Mouse (Mus musculus) embryonic facial prominence, embryonic 12.5 days (tissue): ENCODE data around the gene Itgb1bp1. TPM values are rescaled to one million over a fixed set of nuclear protein-coding genes. Genes with fewer than 3 reads are reported as not detected.

Experiments
- ATAC-seq: fragments of 200-750 bp; cut with Nextera tagmentation; 2 replicates; pipeline ENCODE4 v1.8.0; 2017; ENCODE audit not compliant: insufficient number of reproducible peaks, insufficient read depth, low FRiP score, low TSS enrichment
- H3K27ac ChIP-seq: fragments of 300-500 bp; sonication (generic); 2 replicates; pipeline ENCODE4 v1.5.1; 2016; ENCODE audit warnings: mild to moderate bottlenecking
- H3K27me3 ChIP-seq: fragments of 300-500 bp; sonication (generic); 2 replicates; pipeline ENCODE4 v1.6.1; 2016; ENCODE audit warnings: mild to moderate bottlenecking, moderate library complexity
- H3K36me3 ChIP-seq: fragments of 300-500 bp; sonication (generic); 2 replicates; pipeline ENCODE4 v1.6.1; 2016; ENCODE audit warnings: mild to moderate bottlenecking
- H3K4me1 ChIP-seq: fragments of 300-500 bp; sonication (generic); 2 replicates; pipeline ENCODE4 v1.6.1; 2016
- H3K4me2 ChIP-seq: fragments of 300-500 bp; sonication (generic); replicated peaks from 2 replicates; pipeline ENCODE4 v1.6.1; 2016; ENCODE audit warnings: mild to moderate bottlenecking, moderate library complexity
- H3K4me3 ChIP-seq: fragments of 300-500 bp; sonication (generic); 2 replicates; pipeline ENCODE4 v1.5.1; 2016; ENCODE audit warnings: mild to moderate bottlenecking
- H3K9ac ChIP-seq: fragments of 300-500 bp; sonication (generic); 2 replicates; pipeline ENCODE4 v1.6.1; 2016; ENCODE audit warnings: mild to moderate bottlenecking, moderate library complexity
- H3K9me3 ChIP-seq: fragments of 300-500 bp; sonication (generic); 2 replicates; pipeline ENCODE4 v1.6.1; 2016; ENCODE audit warnings: mild to moderate bottlenecking, moderate library complexity
- WGBS: fragments of 180-500 bp; shearing (Covaris S2); methylation state at CpG from one replicate; pipeline ENCODE4 v1.1.7; 2016; 5-methylcytosine and 5-hydroxymethylcytosine counted together
- polyA plus RNA-seq: library from polyadenylated mRNA; unstranded; fragments of >200 nt; fragmentation: Nextera tagmentation; extraction: Ambion mirVana; gene quantifications from 2 replicates; pipeline ENCODE4 v1.2.1, GENCODE M21; 2016

Gene Itgb1bp1
- polyA plus RNA-seq, 1 experiment from 2014 or later = 48.3 TPM

DNA sequence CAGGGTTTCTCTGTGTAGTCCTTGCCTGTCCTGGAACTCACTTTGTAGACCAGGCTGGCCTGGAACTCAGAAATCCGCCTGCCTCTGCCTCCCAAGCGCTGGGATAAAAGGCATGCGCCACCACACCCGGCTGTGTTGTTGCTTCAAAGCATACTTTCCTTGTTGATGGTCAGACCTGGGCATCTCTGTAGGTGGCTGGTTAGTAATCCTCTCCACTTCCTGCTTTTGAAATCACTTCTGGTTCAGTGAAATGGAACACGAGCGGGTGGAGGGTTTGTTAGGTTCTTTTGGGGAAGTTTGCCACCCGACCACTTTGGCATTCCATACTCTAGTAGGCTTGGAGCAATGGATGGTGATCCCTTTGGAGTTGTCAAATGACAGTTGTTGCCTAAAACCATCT, 52.4 kb downstream of the Itgb1bp1 start:
- H3K27me3 ChIP-seq = no peaks in the 10 kb centered on the region
- no peaks in the 10 kb centered on the region for H3K4me1 ChIP-seq
- H3K4me3 ChIP-seq = no peak overlapping the region

DNA sequence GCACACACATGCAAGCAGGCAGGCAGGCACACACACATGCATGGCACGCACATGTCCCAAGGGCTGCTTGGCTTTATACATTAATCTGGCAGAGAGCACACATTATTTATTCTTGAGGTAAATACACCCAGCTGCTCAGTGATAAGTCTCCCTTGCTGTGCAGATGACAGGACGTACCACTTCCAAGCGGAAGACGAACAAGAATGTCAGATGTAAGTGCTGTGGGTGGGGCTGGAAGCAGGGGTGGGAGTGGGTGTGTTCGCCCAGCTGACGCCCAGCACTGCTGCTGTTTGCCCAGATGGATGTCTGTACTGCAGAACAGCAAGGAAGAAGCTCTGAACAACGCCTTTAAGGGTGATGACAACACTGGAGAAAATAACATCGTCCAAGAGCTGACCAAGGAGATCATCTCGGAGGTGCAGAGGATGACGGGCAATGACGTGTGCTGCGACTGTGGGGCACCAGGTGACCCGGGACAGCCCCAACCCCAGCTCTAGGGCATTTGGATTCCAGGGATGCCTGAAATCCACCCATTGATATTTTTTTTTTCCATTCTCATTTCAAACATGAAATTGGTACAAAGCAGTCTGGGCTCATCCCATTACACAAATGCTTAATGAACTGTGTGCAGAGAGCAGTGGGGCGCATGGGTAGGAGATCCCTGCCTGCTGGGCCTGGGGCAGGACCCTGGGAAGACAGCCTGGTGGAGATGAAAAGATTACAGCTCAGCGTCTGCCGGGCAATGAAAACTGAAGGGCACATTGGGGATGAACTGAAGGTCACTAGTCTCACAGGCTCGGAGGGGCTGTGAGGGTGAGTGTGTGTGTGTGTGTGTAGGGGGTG, 56.8 kb downstream of the Itgb1bp1 start:
- Histone ChIP-seq H3K4me3 (no peak overlapping the region), H3K36me3 (peaks cover 53% of the 10 kb centered on the region), H3K9ac (no peak overlapping the region), H3K4me1 (no peaks in the 10 kb centered on the region), H3K27ac (no peak overlapping the region), H3K9me3 (no peaks in the 10 kb centered on the region), H3K27me3 (no peaks in the 10 kb centered on the region), H3K4me2 (no peak overlapping the region)
- ATAC-seq = no peak
- WGBS = 82% methylated on average over 17 of the region's 17 CpGs

More for the DNA sequence above, 52.4 kb downstream of the Itgb1bp1 start:
- 91% methylated on average over 7 of the region's 7 CpGs for WGBS
- no peak overlapping the region for H3K4me2 ChIP-seq
- no peak for ATAC-seq
- no peaks in the 10 kb centered on the region for H3K9me3 ChIP-seq
- no peak overlapping the region for H3K27ac ChIP-seq
- peaks cover 75% of the 10 kb centered on the region for H3K36me3 ChIP-seq
- H3K9ac ChIP-seq = no peak overlapping the region

DNA sequence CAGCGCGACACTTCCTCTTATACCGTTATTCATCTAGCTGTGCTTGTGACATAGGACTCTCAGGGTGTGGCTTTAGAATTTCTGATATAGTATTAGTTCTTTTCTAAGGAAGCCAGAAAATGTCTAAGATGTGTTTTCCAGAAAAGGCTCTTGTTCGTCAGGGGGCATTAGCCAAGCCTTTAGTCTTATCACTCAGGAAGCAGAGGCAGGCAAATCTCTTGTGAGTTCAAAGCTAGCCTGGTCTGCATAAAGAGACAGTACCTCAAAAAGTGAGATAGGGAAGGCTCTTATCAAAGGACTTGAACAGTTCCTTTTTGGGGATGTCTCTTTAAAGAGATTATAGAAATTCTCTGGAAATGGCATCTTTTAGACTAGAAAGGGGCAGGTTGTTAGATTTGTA, 57.4 kb downstream of the Itgb1bp1 start:
- Histone ChIP-seq H3K27me3 (no peaks in the 10 kb centered on the region), H3K9ac (no peak overlapping the region), H3K4me3 (no peak overlapping the region), H3K36me3 (peaks cover 54% of the 10 kb centered on the region), H3K4me2 (no peak overlapping the region), H3K9me3 (no peaks in the 10 kb centered on the region), H3K27ac (no peak overlapping the region), H3K4me1 (no peaks in the 10 kb centered on the region)
- 91% methylated on average over 4 of the region's 4 CpGs for WGBS
- ATAC-seq = no peak

DNA sequence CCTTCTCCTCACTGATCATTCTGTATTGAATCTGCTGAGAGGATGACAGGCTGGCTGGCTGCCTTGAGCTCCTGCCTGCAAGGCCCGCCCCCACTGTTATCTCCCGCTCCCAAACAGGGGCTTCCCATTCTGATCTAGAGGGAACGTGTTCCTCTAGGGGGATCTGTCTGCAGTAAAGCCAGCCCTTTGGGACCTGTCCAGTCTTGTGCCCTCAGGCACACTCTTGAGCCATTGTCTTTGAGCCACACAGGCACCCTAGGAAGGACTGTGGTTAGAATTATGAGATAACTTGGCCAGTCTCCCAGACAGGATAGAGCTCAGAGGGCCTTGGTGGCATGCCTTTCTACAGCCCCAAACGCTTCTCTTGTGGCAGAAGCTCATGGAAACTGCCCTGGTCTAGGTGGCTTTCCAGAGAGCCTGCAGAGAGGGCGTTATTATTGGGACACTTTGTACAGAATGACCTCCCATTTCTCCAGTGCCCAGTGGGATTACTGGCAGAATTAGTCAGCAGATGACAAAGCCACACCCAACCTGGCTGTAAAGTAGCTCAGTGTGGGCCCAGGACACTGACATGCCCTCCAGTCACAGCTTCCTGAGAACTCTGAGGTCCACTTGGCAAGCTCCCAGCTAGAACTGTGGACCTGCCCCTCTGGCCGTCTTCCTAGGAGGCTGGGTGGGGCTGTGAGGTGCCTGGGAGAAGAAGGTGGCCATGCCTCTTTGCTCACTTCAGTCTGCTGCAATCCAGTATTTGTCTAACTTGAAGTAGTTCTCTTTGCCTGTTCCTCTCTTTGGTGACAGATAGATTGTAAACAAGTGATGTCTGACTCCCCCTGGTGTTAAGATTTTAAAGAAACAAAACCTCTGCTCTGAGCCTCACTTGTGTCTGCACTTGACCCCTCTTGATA, 58.8 kb downstream of the Itgb1bp1 start:
- H3K36me3 ChIP-seq = peaks cover 43% of the 10 kb centered on the region
- no peak for ATAC-seq
- H3K4me1 ChIP-seq = no peaks in the 10 kb centered on the region
- no peak overlapping the region for H3K9ac ChIP-seq
- no peak overlapping the region for H3K4me2 ChIP-seq
- H3K9me3 ChIP-seq = no peaks in the 10 kb centered on the region
- no peak overlapping the region for H3K4me3 ChIP-seq
- 66% methylated on average over 6 of the region's 6 CpGs for WGBS
- no peaks in the 10 kb centered on the region for H3K27me3 ChIP-seq
- no peak overlapping the region for H3K27ac ChIP-seq

DNA sequence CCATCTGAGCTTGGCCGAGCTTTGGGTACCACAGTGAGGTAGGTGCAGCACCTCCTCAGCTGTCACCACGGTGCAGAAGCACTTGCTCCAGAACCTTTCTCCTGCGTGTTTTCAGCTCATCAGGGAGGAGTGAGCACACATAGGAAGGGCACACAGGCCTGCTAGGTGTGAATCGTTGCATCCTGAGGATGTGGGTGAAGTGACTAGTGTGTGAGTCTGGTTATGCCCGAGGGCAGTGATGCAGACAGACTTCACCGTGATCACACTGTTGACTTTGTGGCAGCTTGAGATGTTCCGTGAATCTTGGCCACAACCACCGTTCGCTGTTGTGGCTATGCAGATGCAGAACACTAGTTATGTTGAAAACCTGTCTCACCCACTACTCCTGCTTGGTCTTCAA, 59.8 kb downstream of the Itgb1bp1 start:
- no peak overlapping the region for H3K4me2 ChIP-seq
- H3K4me3 ChIP-seq = no peak overlapping the region
- WGBS = 79% methylated on average over 9 of the region's 9 CpGs
- no peak overlapping the region for H3K9ac ChIP-seq
- no peak overlapping the region for H3K27ac ChIP-seq
- H3K9me3 ChIP-seq = no peaks in the 10 kb centered on the region
- peaks cover 41% of the 10 kb centered on the region for H3K36me3 ChIP-seq
- no peaks in the 10 kb centered on the region for H3K4me1 ChIP-seq
- ATAC-seq = no peak
- no peaks in the 10 kb centered on the region for H3K27me3 ChIP-seq

DNA sequence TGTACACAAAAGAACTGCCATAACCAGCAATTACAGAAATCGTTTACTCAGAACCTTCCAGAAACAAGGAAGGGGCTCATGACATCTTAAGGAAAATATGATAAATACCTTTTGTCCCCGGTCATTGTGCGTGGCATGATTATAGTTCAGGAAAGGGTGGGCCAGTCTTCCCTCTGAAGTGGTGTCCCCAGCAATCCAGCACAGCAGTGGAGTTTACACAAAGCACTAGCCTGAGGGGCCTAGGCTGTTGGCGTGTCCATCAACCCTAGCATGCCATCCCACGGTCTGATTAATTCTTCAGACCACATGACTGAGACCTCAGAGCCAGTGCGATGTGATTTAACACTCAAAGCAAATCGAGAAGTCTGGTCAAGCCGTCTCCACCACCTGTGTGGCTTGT, 60.7 kb downstream of the Itgb1bp1 start:
- Histone ChIP-seq H3K4me2 (no peak overlapping the region), H3K4me3 (no peak overlapping the region), H3K27me3 (no peaks in the 10 kb centered on the region), H3K4me1 (no peaks in the 10 kb centered on the region), H3K27ac (no peak overlapping the region), H3K9me3 (no peaks in the 10 kb centered on the region), H3K36me3 (peaks cover 44% of the 10 kb centered on the region), H3K9ac (no peak overlapping the region)
- ATAC-seq = no peak
- 69% methylated on average over 8 of the region's 8 CpGs for WGBS

DNA sequence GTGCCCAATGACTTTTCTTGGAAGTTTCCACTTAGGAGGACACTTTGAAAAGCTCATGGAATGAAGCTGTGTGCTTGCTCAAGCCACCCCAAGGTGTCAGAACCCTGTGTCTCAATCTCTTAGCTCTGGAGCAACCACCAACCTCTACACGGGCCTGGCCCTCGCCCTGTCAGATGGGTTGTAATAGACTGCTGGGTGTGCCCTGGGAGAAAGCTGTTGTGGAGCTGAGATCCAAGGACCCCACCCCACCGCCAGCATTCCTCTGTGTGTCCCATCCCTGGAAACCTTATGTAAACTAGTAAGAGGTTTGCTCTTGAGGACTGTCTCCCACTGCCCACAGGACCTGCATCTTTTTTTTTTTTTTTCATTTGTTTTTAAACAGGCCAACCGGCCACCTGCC, 62.2 kb downstream of the Itgb1bp1 start:
- peaks cover 36% of the 10 kb centered on the region for H3K36me3 ChIP-seq
- no peak overlapping the region for H3K4me2 ChIP-seq
- no peaks in the 10 kb centered on the region for H3K9me3 ChIP-seq
- no peak overlapping the region for H3K27ac ChIP-seq
- no peaks in the 10 kb centered on the region for H3K27me3 ChIP-seq
- no peak for ATAC-seq
- no peak overlapping the region for H3K4me3 ChIP-seq
- 88% methylated on average over 4 of the region's 4 CpGs for WGBS
- no peak overlapping the region for H3K9ac ChIP-seq
- H3K4me1 ChIP-seq = no peaks in the 10 kb centered on the region

DNA sequence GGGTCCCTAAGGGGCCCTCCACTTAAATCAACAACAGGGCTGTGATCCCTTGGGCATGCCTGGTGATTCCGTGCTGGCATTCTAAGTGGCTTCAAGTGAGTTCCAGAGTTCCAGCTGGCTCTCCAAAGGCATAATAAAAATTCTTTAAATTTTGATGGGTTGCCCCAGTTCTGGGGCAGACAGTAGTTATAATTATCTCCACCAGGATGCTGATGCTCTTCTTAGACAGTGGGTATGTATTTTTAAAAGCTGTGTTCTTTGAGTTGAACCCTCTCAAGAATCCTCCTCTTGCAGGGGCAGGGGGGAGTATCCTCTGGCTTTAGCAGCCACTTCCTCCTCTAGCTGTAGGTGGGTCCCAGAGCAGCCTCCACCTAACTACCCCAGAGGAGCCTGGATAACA, 65.5 kb downstream of the Itgb1bp1 start:
- no peak overlapping the region for H3K9ac ChIP-seq

DNA sequence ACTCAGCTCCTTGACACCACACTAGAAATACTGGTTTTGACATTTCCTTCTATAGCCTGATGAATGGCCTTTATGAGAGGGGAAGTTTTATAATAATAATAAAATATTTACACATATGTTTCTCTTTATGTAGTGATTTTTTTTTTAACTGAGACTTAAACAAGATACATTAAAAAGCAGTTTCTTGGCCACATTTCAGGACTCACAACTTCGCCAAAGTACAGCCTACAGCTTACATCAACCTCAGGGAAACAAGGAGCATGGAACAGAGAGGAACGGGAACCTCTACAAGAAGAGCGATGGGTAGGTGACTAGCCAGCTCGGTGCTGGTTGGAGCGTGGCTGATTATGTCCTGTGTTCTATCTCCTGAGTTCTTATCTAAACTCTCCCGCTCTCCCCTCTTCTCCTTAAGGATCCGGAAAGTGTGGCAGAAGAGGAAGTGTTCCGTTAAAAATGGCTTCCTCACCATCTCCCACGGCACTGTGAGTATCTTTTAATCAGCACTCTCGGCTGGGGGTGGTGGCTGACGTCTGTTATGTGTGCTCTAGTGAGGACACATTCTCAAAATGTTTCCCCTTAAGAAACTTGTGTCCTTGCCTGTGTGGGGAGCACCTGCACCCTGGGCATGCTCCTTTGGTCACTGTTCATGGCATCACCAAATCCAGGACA, 68.2 kb downstream of the Itgb1bp1 start:
- 84% methylated on average over 11 of the region's 11 CpGs for WGBS
- H3K4me3 ChIP-seq = no peak overlapping the region
- no peaks in the 10 kb centered on the region for H3K4me1 ChIP-seq
- no peak overlapping the region for H3K9ac ChIP-seq
- no peaks in the 10 kb centered on the region for H3K27me3 ChIP-seq
- no peak overlapping the region for H3K27ac ChIP-seq
- H3K36me3 ChIP-seq = peaks cover 38% of the 10 kb centered on the region
- ATAC-seq = no peak
- H3K4me2 ChIP-seq = no peak overlapping the region
- H3K9me3 ChIP-seq = no peaks in the 10 kb centered on the region

More for the DNA sequence above, 65.5 kb downstream of the Itgb1bp1 start:
- WGBS = 66% methylated on average over 1 of the region's 1 CpGs
- Histone ChIP-seq H3K27me3 (no peaks in the 10 kb centered on the region), H3K27ac (no peak overlapping the region), H3K4me1 (no peaks in the 10 kb centered on the region), H3K36me3 (peaks cover 46% of the 10 kb centered on the region), H3K4me3 (no peak overlapping the region), H3K4me2 (no peak overlapping the region), H3K9me3 (no peaks in the 10 kb centered on the region)
- no peak for ATAC-seq

DNA sequence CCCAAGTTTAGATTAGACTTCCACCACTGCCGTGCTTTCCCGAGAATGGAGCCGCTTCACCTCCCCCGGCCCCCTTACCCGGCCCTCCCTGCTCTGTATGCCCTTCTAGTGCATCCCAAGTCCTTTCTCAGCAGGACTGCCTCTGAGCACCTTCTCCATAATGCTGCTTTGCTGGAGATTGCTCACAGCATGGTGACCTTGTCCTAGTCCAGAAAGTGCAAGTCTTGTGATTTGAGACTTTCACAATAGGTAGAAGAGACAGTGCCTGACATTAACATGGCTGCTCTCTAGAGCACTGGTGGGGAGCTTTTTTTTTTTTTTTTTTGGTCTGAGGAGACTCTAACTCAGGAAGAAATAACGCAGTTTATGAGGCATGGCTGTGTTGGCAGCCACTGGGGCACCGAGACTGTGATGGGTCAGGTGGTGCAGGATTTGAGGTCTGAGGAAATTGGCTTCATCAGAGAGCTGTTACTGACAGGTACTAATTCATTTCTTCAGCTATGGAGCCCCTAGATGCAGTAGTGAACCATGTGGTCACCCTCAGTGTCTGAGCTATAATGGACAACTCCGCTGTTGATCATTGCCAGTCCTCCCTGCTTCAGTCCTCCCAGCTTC, 71.4 kb downstream of the Itgb1bp1 start:
- no peaks in the 10 kb centered on the region for H3K4me1 ChIP-seq
- WGBS = 94% methylated on average over 8 of the region's 8 CpGs
- no peaks in the 10 kb centered on the region for H3K9me3 ChIP-seq
- no peaks in the 10 kb centered on the region for H3K27me3 ChIP-seq
- no peak overlapping the region for H3K4me2 ChIP-seq
- H3K27ac ChIP-seq = no peak overlapping the region
- no peak for ATAC-seq
- H3K9ac ChIP-seq = no peak overlapping the region
- no peak overlapping the region for H3K4me3 ChIP-seq
- peaks cover 31% of the 10 kb centered on the region for H3K36me3 ChIP-seq

DNA sequence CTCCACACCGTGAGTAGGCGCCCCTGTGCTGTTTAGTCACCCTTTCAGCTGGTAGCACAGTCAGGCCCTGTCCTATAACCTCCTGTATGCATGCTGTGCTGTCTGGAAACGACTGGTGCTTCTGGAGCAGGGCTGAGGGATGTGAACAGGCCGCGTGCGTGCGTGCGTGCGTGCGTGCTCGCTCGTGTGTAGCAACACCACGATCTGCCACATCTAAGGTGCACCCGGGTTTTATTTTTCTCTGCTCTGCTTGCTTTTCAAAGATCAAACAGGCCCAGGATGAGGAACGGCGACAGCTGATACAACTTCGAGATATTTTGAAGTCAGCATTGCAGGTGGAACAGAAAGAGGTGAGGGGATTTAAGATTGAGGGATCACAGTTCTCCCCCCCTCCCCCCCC, 73.2 kb downstream of the Itgb1bp1 start:
- WGBS = 92% methylated on average over 17 of the region's 17 CpGs
- Histone ChIP-seq H3K4me3 (no peak overlapping the region), H3K4me1 (no peaks in the 10 kb centered on the region), H3K4me2 (no peak overlapping the region), H3K36me3 (peaks cover 30% of the 10 kb centered on the region), H3K9me3 (no peaks in the 10 kb centered on the region), H3K27ac (no peak overlapping the region), H3K9ac (no peak overlapping the region), H3K27me3 (no peaks in the 10 kb centered on the region)
- ATAC-seq = no peak
